Mouse (Mus musculus) gastrocnemius, adult 2 months (tissue): ENCODE data around the gene Zcchc10. TPM values are rescaled to one million over a fixed set of nuclear protein-coding genes. Genes with fewer than 3 reads are reported as not detected.

ENCODE experiments used
- DNase-seq: peaks from one replicate; pipeline ENCODE4 v3.0.0; 2022
- H3K27ac ChIP-seq: fragments of 200-600 bp; 2 replicates; pipeline ENCODE4 v1.8.1; 2022; ENCODE audit warnings: mild to moderate bottlenecking
- H3K4me3 ChIP-seq: fragments of 200-600 bp; 2 replicates; pipeline ENCODE4 v1.8.1; 2022; ENCODE audit warnings: mild to moderate bottlenecking, moderate library complexity
- CTCF ChIP-seq: fragments of 200-600 bp; IDR thresholded peaks from 2 replicates; pipeline ENCODE4 v1.8.1; 2022; ENCODE audit warnings: antibody characterized with exemption, mild to moderate bottlenecking, moderate library complexity
- intact Hi-C: fragments of 180-260 bp; cut with DNase I; formaldehyde crosslinking; loops from one replicate; pipeline ENCODE4 v1.15.1; 2025
- total RNA-seq, 2 experiments: library from RNA; stranded (reverse); gene quantifications; 2 replicates each; pipeline ENCODE4 v1.2.3; 2021

Zcchc10 gene
- total RNA-seq, 2 experiments from 2014 or later: 5.5 to 9.4 TPM

GRCm38 (mm10) chr11:53351224-53351942 is 26.9 kb downstream of the Zcchc10 start:
- H3K27ac ChIP-seq: peak overlapping the region; percentile 99
- peak; percentile 43 for DNase-seq
- no peak for TF ChIP-seq CTCF
- peak overlapping the region; percentile 85 for H3K4me3 ChIP-seq
- intact Hi-C loops: loop anchor here (2.0 kb wide), 1 partner anchor 53 kb away; no protein-coding TSS in a partner anchor

- peak overlapping the region; percentile 85 for H3K4me3 ChIP-seq
- intact Hi-C loops: loop anchor here (2.0 kb wide), 1 partner anchor 53 kb away; no protein-coding TSS in a partner anchor
- no peak for DNase-seq
- no peak for TF ChIP-seq CTCF
- peak overlapping the region; percentile 99 for H3K27ac ChIP-seq
Measured at GRCm38 (mm10) chr11:53351943-53352590, 27.6 kb downstream of the Zcchc10 start.

- H3K27ac ChIP-seq: no peak overlapping the region; the same call in 1 of the 2 replicates
- intact Hi-C loops: no loop called here
- no peak for DNase-seq
- no peak for TF ChIP-seq CTCF
- H3K4me3 ChIP-seq: no peak overlapping the region
Measured at GRCm38 (mm10) chr11:53358504-53359155, 34.2 kb downstream of the Zcchc10 start.

- no peak for DNase-seq
- intact Hi-C loops: no loop called here
- Histone ChIP-seq H3K4me3 (no peak overlapping the region), H3K27ac (no peak overlapping the region)
- no peak for TF ChIP-seq CTCF
Measured at GRCm38 (mm10) chr11:53367032-53367431, 42.6 kb downstream of the Zcchc10 start.

- TF ChIP-seq CTCF: no peak
- H3K4me3 ChIP-seq: no peak overlapping the region
- H3K27ac ChIP-seq: no peak overlapping the region
- intact Hi-C loops: no loop called here
- peak; percentile 22 for DNase-seq
Measured at GRCm38 (mm10) chr11:53378918-53379317, 54.4 kb downstream of the Zcchc10 start.

Other genes starting within 250 kb of the Zcchc10 start
- gene Hspa4, start 24.2 kb upstream of the Zcchc10 start, total RNA-seq: 100 to 1,000 TPM in 1 of 2 experiments, 10 to 100 TPM in 1; 80.2 to 106 TPM
- 100 to 1,000 TPM in 1 of 2 experiments, 10 to 100 TPM in 1; 99.7 to 107 TPM for gene Aff4, start 26.2 kb downstream of the Zcchc10 start, total RNA-seq
- not detected for gene Leap2, start 98.5 kb downstream of the Zcchc10 start, total RNA-seq
- 1,000 to 10,000 TPM; 1,156 to 1,696 TPM for gene Uqcrq, start 106.2 kb downstream of the Zcchc10 start, total RNA-seq
- under 1 TPM; 0.26 to 0.61 TPM for gene Gdf9, start 106.3 kb downstream of the Zcchc10 start, total RNA-seq
- gene Gm10447, start 132.4 kb downstream of the Zcchc10 start, total RNA-seq: not detected
- under 1 TPM; 0.36 to 0.54 TPM for gene Shroom1, start 132.5 kb downstream of the Zcchc10 start, total RNA-seq
- not detected for gene Gm9837, start 145.8 kb downstream of the Zcchc10 start, total RNA-seq
- gene Gm9945, start 155.5 kb downstream of the Zcchc10 start, total RNA-seq: not detected
- under 1 TPM; 0.06 to 0.15 TPM for gene Sowaha, start 155.6 kb downstream of the Zcchc10 start, total RNA-seq
- gene Sept8, start 194.6 kb downstream of the Zcchc10 start, total RNA-seq: 10 to 100 TPM in 1 of 2 experiments, 1 to 10 TPM in 1; 9.5 to 14.0 TPM
- 1 to 10 TPM; 4.6 to 6.3 TPM for gene Kif3a, start 242.7 kb downstream of the Zcchc10 start, total RNA-seq